Mouse (Mus musculus): ENCODE measurements around the gene Xylb.

DNA sequence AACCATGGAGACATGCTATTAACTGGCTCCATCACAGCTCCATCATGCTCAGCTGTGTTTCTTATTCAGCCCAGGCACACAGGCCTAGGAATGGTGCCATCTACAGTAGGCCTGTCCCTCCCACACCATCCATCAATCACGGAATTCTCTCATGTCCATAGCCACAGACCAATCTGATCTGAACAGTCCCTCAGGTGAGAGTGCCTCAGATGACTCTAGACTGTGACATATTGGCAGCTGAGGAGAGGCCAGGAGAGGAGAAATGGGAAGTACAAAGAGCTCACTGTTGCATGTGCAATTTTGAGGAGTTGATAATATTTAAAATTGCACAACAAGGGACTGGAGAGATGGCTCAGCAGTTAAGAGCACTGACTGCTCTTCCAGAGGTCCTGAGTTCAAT, 37.6 kb downstream of the Xylb start:
- TF ChIP-seq CTCF (IDR thresholded peaks at IDR 0.05; ENCODE audit: borderline replicate concordance, control insufficient read depth, extremely low read depth, insufficient read depth, low read length, poor library complexity): no peak
- TF ChIP-seq POLR2A (IDR thresholded peaks at IDR 0.05; ENCODE audit: control insufficient read depth, extremely low read depth, insufficient read depth, low read length, poor library complexity): no peak
